Mouse (Mus musculus) kidney, adult 18-20 months (tissue): ENCODE measurements at regions not wholly inside any gene's neighbourhood (a gene's known extent, or its start where the extent isn't known, plus 50 kb on each side); places are given as distances from the start of the nearest gene placed in this dataset.

Experiments used
- DNase-seq: peaks from one replicate; pipeline ENCODE4 v3.0.0; 2021

GRCm38 (mm10) chr9:41761050-41761576, 363.0 kb downstream of the Sorl1 start:
- no peak for DNase-seq

- no peak for DNase-seq
These were observed 369.6 kb downstream of the Sorl1 start for GRCm38 (mm10) chr9:41754434-41755002.

GRCm38 (mm10) chr9:41745979-41746647, 378.0 kb downstream of the Sorl1 start:
- DNase-seq, result no peak

- no peak for DNase-seq
These were observed 382.6 kb downstream of the Sorl1 start for GRCm38 (mm10) chr9:41741500-41741899.

GRCm38 (mm10) chr9:41740536-41740935, 383.6 kb downstream of the Sorl1 start:
- no peak for DNase-seq

GRCm38 (mm10) chr9:41737671-41738070, 386.4 kb downstream of the Sorl1 start:
- no peak for DNase-seq

GRCm38 (mm10) chr9:41736881-41737280, 387.2 kb downstream of the Sorl1 start:
- no peak for DNase-seq

GRCm38 (mm10) chr9:41736234-41736859, 387.8 kb downstream of the Sorl1 start:
- DNase-seq, result no peak

- DNase-seq, result peak; percentile 50
These were observed 388.5 kb downstream of the Sorl1 start for GRCm38 (mm10) chr9:41735448-41736233.

- DNase-seq, result no peak
These were observed 389.1 kb downstream of the Sorl1 start for GRCm38 (mm10) chr9:41734925-41735447.

- no peak for DNase-seq
These were observed 402.5 kb downstream of the Sorl1 start for GRCm38 (mm10) chr9:41721609-41722008.

- DNase-seq, result no peak
These were observed 408.9 kb downstream of the Sorl1 start for GRCm38 (mm10) chr9:41715231-41715630.

GRCm38 (mm10) chr9:41705972-41706371, 418.1 kb downstream of the Sorl1 start:
- DNase-seq, result no peak

GRCm38 (mm10) chr9:41705461-41705903, 418.6 kb downstream of the Sorl1 start:
- no peak for DNase-seq

- DNase-seq, result no peak
These were observed 421.0 kb downstream of the Sorl1 start for GRCm38 (mm10) chr9:41703091-41703490.

- no peak for DNase-seq
These were observed 423.4 kb downstream of the Sorl1 start for GRCm38 (mm10) chr9:41700683-41701082.

GRCm38 (mm10) chr9:41699031-41699430, 425.1 kb downstream of the Sorl1 start:
- DNase-seq, result no peak

- DNase-seq, result no peak
These were observed 426.3 kb downstream of the Sorl1 start for GRCm38 (mm10) chr9:41697611-41698467.

GRCm38 (mm10) chr9:41697160-41697559, 426.9 kb downstream of the Sorl1 start:
- DNase-seq, result no peak

- DNase-seq, result no peak
These were observed 441.2 kb downstream of the Sorl1 start for GRCm38 (mm10) chr9:41682911-41683310.

GRCm38 (mm10) chr9:41675656-41676055, 448.4 kb downstream of the Sorl1 start:
- peak; percentile 12 for DNase-seq

GRCm38 (mm10) chr9:41672958-41673357, 451.1 kb downstream of the Sorl1 start:
- DNase-seq, result no peak
